Mouse (Mus musculus) kidney, postnatal 36 days (tissue): ENCODE measurements around the gene Olfr1331.
"Not testable (repeated sequence)": the region's sequence is repeated elsewhere in the genome, so short reads cannot be mapped to it uniquely, and the experiment has no call there.

Experiments used
- DNase-seq, 2 experiments: peaks; one replicate each; pipeline ENCODE4 v3.0.0; 2021 to 2022; ENCODE audit warnings: mixed read lengths in 2 of 2

The Olfr1331 gene

GRCm38 (mm10) chr4:118864349-118864748, at the start of gene Olfr1331:
TSS of gene Olfr1331 (plus strand) at chr4:118864649.
- DNase-seq: no peak

- no peak for DNase-seq
Observed at GRCm38 (mm10) chr4:118818921-118819320, 45.5 kb upstream of the Olfr1331 start.

DNA sequence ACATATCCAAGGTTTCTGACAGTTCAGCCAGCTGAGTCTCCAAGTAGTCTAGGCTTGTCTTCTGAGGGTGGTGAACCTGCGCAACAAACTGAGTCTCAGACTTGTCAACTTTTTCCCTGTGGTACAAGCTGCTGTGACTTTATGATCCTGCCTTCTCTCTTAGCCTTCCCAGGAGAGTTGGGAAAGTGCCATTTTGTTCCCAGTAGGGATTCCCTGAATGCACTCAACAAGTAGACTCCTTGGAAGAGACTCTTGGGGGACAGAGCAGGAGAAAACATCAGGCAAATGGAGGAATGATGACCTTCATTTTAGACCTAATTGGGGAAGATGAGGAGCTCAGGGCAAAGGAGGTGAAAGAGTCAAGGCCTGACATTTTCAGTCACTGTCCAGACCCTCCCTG, 28.3 kb upstream of the Olfr1331 start, which contains the start of gene Olfr1333:
Olfr1333 (minus strand) TSS at position 101 of the 400 bp plus-strand sequence.
- DNase-seq: no peak

DNA sequence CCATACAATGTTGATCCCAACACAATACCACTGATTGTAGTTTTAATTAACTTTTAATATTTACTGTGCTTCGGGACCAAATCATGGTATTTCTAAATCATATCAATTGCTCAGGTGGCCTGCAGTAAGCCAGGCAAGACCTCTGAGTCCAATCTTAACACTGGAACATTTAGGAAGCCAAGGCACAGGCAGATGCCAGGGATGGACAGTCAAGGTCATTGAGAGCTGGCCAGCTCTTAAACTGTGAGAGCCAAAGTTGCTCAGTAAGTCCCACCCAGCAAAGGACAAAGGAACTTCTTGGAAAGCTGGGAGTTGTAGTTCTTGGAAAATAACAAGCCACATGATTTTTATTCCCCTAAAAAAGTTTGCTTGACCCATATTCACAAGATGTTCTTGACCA, 2.7 kb upstream of the Olfr1331 start:
- DNase-seq: no peak

DNA sequence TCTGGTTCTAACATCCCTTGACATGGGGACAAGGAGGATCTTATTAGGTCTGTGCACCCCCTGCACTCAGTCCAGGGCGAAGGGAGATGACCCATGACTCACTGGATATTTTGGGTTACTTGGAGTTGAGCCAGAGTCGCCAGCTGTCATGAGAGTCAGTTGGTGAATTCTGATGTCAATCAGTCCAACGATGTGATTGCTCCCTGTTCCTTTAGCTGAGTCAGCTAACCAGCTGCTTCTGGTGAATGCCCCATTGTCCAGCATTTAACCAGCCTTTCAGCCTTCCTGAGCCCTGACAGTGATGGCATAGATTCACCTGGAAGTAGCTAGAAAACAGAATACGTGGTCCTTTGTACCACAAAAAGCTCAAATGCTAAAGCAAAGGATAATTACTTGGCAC, 1.7 kb upstream of the Olfr1331 start:
- no peak for DNase-seq

- no peak for DNase-seq
Observed at GRCm38 (mm10) chr4:118867566-118867965, 3.1 kb downstream of the Olfr1331 start.

DNA sequence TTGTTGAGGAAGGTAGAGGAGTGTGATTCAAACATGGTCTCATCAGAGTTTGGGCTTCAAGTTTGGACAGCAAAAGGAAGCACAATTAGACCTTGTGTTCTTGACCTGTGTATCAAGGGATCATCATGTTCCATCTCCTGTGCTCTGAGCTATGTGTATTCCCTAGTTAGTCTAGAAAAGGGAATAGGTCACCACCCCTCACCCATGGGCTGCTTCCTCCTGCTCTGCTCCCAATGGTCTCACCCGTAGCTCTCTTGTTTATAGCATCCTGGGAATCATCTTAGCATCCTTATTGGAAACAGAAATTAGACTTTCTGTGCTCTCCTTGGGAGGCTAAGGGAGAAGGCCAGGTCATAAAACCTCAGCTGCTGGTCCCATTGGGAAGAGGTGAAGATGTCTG, 23.8 kb downstream of the Olfr1331 start, which contains the start of gene Olfr1330:
Olfr1330 (plus strand) TSS at position 301 of the 400 bp plus-strand sequence.
- no peak for DNase-seq

DNA sequence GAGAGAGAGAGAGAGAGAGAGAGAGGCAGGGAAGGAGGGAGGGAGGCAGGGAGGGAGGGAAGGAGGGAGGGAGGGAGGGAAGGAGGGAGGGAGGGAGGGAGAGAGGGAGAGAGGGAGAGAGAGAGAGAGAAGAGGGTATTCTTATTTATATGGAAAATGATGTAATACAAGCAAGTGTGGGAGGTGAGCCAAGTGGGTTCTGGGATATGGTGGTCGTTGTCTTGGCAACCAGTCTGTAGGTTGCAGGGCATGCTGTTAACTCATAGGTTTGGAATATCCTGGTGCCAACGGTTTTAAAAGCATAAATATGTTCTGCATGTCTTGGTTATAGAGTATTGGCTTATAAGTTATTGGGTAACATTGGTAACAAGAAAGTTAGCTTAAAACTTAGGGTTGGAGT, 37.5 kb downstream of the Olfr1331 start:
- no peak for DNase-seq

GRCm38 (mm10) chr4:118917365-118917764, 52.9 kb downstream of the Olfr1331 start, which contains the start of gene Olfr1329:
TSS of gene Olfr1329 (minus strand) at chr4:118917465.
- not testable (repeated sequence) for DNase-seq
